Mouse (Mus musculus): Measurements from ENCODE around the gene Ammecr1.

- TF ChIP-seq POLR2A (IDR thresholded peaks at IDR 0.05; ENCODE audit: insufficient read length, low read depth), result no peak
- no peak for TF ChIP-seq CEBPB (IDR thresholded peaks at IDR 0.05; ENCODE audit: insufficient read depth, poor library complexity, severe bottlenecking)
- no peak for TF ChIP-seq MAX (IDR thresholded peaks at IDR 0.05; ENCODE audit: low read depth)
- no peak for TF ChIP-seq USF1 (IDR thresholded peaks at IDR 0.05; ENCODE audit: low read depth)
Observed at GRCm38 (mm10) chrX:142830572-142830971, 136.0 kb downstream of the Ammecr1 start.
